14 mouse cellular contexts compared by ENCODE assay signal in the genomic region with DNA sequence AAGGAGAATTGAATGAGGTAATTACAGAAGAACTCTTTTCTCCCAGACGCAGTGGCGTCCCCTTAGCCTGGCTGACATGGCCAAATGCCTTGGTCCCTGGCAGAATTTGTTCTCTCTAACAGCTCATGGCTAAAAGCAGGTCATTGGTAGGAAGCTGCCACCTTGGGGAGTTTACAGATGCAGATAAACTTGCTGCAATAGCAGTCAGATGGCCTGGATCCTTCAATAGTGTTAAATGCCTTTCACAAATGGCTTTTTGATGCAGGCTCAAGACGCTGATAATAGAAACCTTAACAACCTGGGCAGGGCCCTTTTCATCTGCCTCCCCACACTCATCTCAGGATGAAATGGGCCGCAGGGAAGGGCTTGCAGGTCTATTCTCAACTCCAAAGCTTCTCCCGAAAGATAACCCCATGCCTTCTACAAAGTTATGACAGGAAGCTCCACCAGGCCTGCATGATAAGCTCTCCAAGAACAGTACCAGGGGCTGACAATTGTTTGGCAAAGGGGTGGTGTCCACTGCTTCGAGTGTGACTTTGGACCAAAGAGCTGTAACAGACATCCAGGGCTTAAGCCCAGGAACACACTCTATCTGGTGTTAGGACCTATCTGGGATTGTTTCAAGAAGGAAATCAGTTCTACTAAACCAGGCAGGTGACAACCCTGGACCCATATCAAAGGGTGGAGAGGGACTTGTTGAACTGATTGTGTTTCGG.
"Had no signal": no experiment of that assay in that cellular context is flagged by ENCODE, and none has a peak within 500 bp of the region (broad histone marks: within the 10 kb centered on the region; RNA-seq: fewer than 3 reads in every experiment).

No protein-coding gene starts in this region.

- H3K27ac ChIP-seq: kidney, postnatal 0 days; layer of hippocampus, adult 2 months; limb, embryonic 12.5 days; liver, embryonic 14.5 days; midbrain, embryonic 12.5 days; neural tube, embryonic 13.5 days; stomach, embryonic 15.5 days had no signal

- H3K4me2 ChIP-seq: limb, embryonic 12.5 days; midbrain, embryonic 12.5 days; neural tube, embryonic 13.5 days; stomach, embryonic 15.5 days had no signal

- H3K27me3 ChIP-seq: limb, embryonic 12.5 days; midbrain, embryonic 12.5 days; neural tube, embryonic 13.5 days; stomach, embryonic 15.5 days had no signal

- H3K36me3 ChIP-seq: limb, embryonic 12.5 days; midbrain, embryonic 12.5 days; neural tube, embryonic 13.5 days; stomach, embryonic 15.5 days had no signal

- H3K9me3 ChIP-seq: limb, embryonic 12.5 days; midbrain, embryonic 12.5 days; neural tube, embryonic 13.5 days; stomach, embryonic 15.5 days had no signal

- DNase-seq: kidney, adult 9 months; kidney, postnatal 36 days; liver; lung, adult 18-20 months; retina, postnatal 1 day; right cerebral cortex, postnatal 4 days; thymus, postnatal 4 days had no signal

- H3K4me3 ChIP-seq: layer of hippocampus, adult 2 months; limb, embryonic 12.5 days; midbrain, embryonic 12.5 days; neural tube, embryonic 13.5 days; stomach, embryonic 15.5 days had no signal

- H3K9ac ChIP-seq: limb, embryonic 12.5 days; liver, embryonic 14.5 days; midbrain, embryonic 12.5 days; neural tube, embryonic 13.5 days; stomach, embryonic 15.5 days had no signal

- H3K4me1 ChIP-seq: limb, embryonic 12.5 days; midbrain, embryonic 12.5 days; neural tube, embryonic 13.5 days; stomach, embryonic 15.5 days had no signal
